Mouse (Mus musculus) hindbrain, embryonic 13.5 days (tissue): Measurements from ENCODE around the gene Tgoln1. TPM values are rescaled to one million over a fixed set of nuclear protein-coding genes. Genes with fewer than 3 reads are reported as not detected.
A peak's percentile ranks its signal among the peaks of the same experiment; 100 is the strongest.

Experiments used
- ATAC-seq: fragments of 200-750 bp; cut with Nextera tagmentation; 2 replicates; pipeline ENCODE4 v1.8.0; 2017; ENCODE audit warnings: moderate TSS enrichment; ENCODE audit not compliant: low FRiP score
- H3K27ac ChIP-seq: fragments of 300-500 bp; sonication (generic); 2 replicates; pipeline ENCODE4 v1.5.1; 2015; ENCODE audit warnings: inconsistent platforms, mild to moderate bottlenecking, moderate library complexity
- H3K27me3 ChIP-seq: fragments of 300-500 bp; sonication (generic); 2 replicates; pipeline ENCODE4 v1.6.1; 2015; ENCODE audit warnings: mild to moderate bottlenecking, inconsistent platforms
- H3K36me3 ChIP-seq: fragments of 300-500 bp; sonication (generic); 2 replicates; pipeline ENCODE4 v1.6.1; 2015; ENCODE audit warnings: mild to moderate bottlenecking, inconsistent platforms
- H3K4me1 ChIP-seq: fragments of 300-500 bp; sonication (generic); replicated peaks from 2 replicates; pipeline ENCODE4 v1.6.1; 2015; ENCODE audit warnings: inconsistent platforms
- H3K4me2 ChIP-seq: fragments of 300-500 bp; sonication (generic); 2 replicates; pipeline ENCODE4 v1.6.1; 2015; ENCODE audit warnings: inconsistent platforms, mild to moderate bottlenecking, moderate library complexity
- H3K4me3 ChIP-seq: fragments of 300-500 bp; sonication (generic); 2 replicates; pipeline ENCODE4 v1.5.1; 2015; ENCODE audit warnings: mild to moderate bottlenecking, inconsistent platforms
- H3K9ac ChIP-seq: fragments of 300-500 bp; sonication (generic); 2 replicates; pipeline ENCODE4 v1.6.1; 2015; ENCODE audit warnings: mild to moderate bottlenecking, inconsistent platforms
- H3K9me3 ChIP-seq: fragments of 300-500 bp; sonication (generic); 2 replicates; pipeline ENCODE4 v1.6.1; 2016; ENCODE audit warnings: inconsistent platforms
- WGBS: fragments of 180-500 bp; shearing (Covaris S2); methylation state at CpG from one replicate; pipeline ENCODE4 v1.1.7; 2015; 5-methylcytosine and 5-hydroxymethylcytosine counted together
- polyA plus RNA-seq: library from polyadenylated mRNA; unstranded; fragments of >200 nt; fragmentation: Nextera tagmentation; extraction: Ambion mirVana; gene quantifications from 2 replicates; pipeline ENCODE4 v1.2.1, GENCODE M21; 2015

The Tgoln1 gene
- polyA plus RNA-seq, 1 experiment from 2014 or later = 38.1 TPM

- Histone ChIP-seq H3K27ac (no peak overlapping the region), H3K4me3 (no peak overlapping the region), H3K9ac (no peak overlapping the region), H3K4me2 (no peak overlapping the region), H3K27me3 (no peaks in the 10 kb centered on the region), H3K4me1 (peaks cover 13% of the 10 kb centered on the region; the same call in 1 of the 2 replicates), H3K36me3 (no peaks in the 10 kb centered on the region), H3K9me3 (no peaks in the 10 kb centered on the region)
- ATAC-seq = peak; percentile 71
- WGBS = 69% methylated on average over 10 of the region's 10 CpGs
These were observed 30.6 kb upstream of the Tgoln1 start for GRCm38 (mm10) chr6:72647383-72647820.

GRCm38 (mm10) chr6:72645364-72645763 is 28.6 kb upstream of the Tgoln1 start:
- Histone ChIP-seq H3K36me3 (no peaks in the 10 kb centered on the region), H3K9ac (no peak overlapping the region), H3K4me1 (peaks cover 9% of the 10 kb centered on the region; the same call in 1 of the 2 replicates), H3K4me2 (no peak overlapping the region), H3K27ac (no peak overlapping the region), H3K9me3 (no peaks in the 10 kb centered on the region), H3K27me3 (no peaks in the 10 kb centered on the region), H3K4me3 (no peak overlapping the region)
- WGBS = 73% methylated on average over 7 of the region's 7 CpGs
- ATAC-seq = no peak

- Histone ChIP-seq H3K36me3 (no peaks in the 10 kb centered on the region), H3K9ac (no peak overlapping the region), H3K4me1 (peaks cover 7% of the 10 kb centered on the region; the same call in 1 of the 2 replicates), H3K27ac (no peak overlapping the region), H3K4me2 (no peak overlapping the region), H3K27me3 (no peaks in the 10 kb centered on the region), H3K9me3 (no peaks in the 10 kb centered on the region), H3K4me3 (no peak overlapping the region)
- WGBS = 89% methylated on average over 4 of the region's 4 CpGs
- ATAC-seq = no peak
These were observed 27.8 kb upstream of the Tgoln1 start for GRCm38 (mm10) chr6:72644576-72644975.

- H3K36me3 ChIP-seq = no peaks in the 10 kb centered on the region
- no peak overlapping the region for H3K27ac ChIP-seq
- no peaks in the 10 kb centered on the region for H3K27me3 ChIP-seq
- H3K9ac ChIP-seq = no peak overlapping the region
- no peak overlapping the region for H3K4me2 ChIP-seq
- ATAC-seq = no peak
- 86% methylated on average over 18 of the region's 18 CpGs for WGBS
- H3K9me3 ChIP-seq = no peaks in the 10 kb centered on the region
- H3K4me1 ChIP-seq = no peaks in the 10 kb centered on the region
- H3K4me3 ChIP-seq = no peak overlapping the region
These were observed 24.6 kb upstream of the Tgoln1 start for GRCm38 (mm10) chr6:72641218-72641954.

GRCm38 (mm10) chr6:72636940-72637339 is 20.1 kb upstream of the Tgoln1 start:
- ATAC-seq = no peak
- no peak overlapping the region for H3K4me3 ChIP-seq
- H3K9ac ChIP-seq = no peak overlapping the region
- H3K27me3 ChIP-seq = no peaks in the 10 kb centered on the region
- H3K27ac ChIP-seq = no peak overlapping the region
- 87% methylated on average over 3 of the region's 3 CpGs for whole genome bisulfite sequencing
- H3K4me1 ChIP-seq = 0 out of 2 replicates have a peak, but pooled peaks cover 2% of the 10 kb centered on the region
- no peaks in the 10 kb centered on the region for H3K9me3 ChIP-seq
- H3K36me3 ChIP-seq = no peaks in the 10 kb centered on the region
- H3K4me2 ChIP-seq = no peak overlapping the region

- Histone ChIP-seq H3K9ac (no peak overlapping the region), H3K4me1 (0 out of 2 replicates have a peak, but pooled peaks cover 2% of the 10 kb centered on the region), H3K4me2 (no peak overlapping the region), H3K9me3 (no peaks in the 10 kb centered on the region), H3K27me3 (no peaks in the 10 kb centered on the region), H3K4me3 (no peak overlapping the region), H3K27ac (no peak overlapping the region), H3K36me3 (no peaks in the 10 kb centered on the region)
- ATAC-seq = peak; percentile 37; the same call in 1 of the 2 replicates
- 48% methylated on average over 12 of the region's 12 CpGs for WGBS
These were observed 19.1 kb upstream of the Tgoln1 start for GRCm38 (mm10) chr6:72635760-72636431.

GRCm38 (mm10) chr6:72634311-72634710 is 17.5 kb upstream of the Tgoln1 start:
- WGBS = 71% methylated on average over 9 of the region's 10 CpGs
- no peaks in the 10 kb centered on the region for H3K27me3 ChIP-seq
- ATAC-seq = no peak
- H3K9me3 ChIP-seq = no peaks in the 10 kb centered on the region
- 0 out of 2 replicates have a peak, but pooled peaks cover 2% of the 10 kb centered on the region for H3K4me1 ChIP-seq
- H3K27ac ChIP-seq = no peak overlapping the region
- H3K9ac ChIP-seq = 0 out of 2 replicates have a peak overlapping the region, but pooled peaks have one; percentile 35
- peaks cover 5% of the 10 kb centered on the region; the same call in 1 of the 2 replicates for H3K36me3 ChIP-seq
- H3K4me2 ChIP-seq = no peak overlapping the region
- no peak overlapping the region for H3K4me3 ChIP-seq

GRCm38 (mm10) chr6:72631700-72632099 is 14.9 kb upstream of the Tgoln1 start:
- 0 out of 2 replicates have a peak, but pooled peaks cover 2% of the 10 kb centered on the region for H3K4me1 ChIP-seq
- ATAC-seq = no peak
- H3K9ac ChIP-seq = peak overlapping the region; percentile 39; the same call in 1 of the 2 replicates
- no peak overlapping the region for H3K4me2 ChIP-seq
- no peaks in the 10 kb centered on the region for H3K9me3 ChIP-seq
- H3K36me3 ChIP-seq = peaks cover 5% of the 10 kb centered on the region; the same call in 1 of the 2 replicates
- H3K27ac ChIP-seq = no peak overlapping the region
- H3K4me3 ChIP-seq = no peak overlapping the region
- no peaks in the 10 kb centered on the region for H3K27me3 ChIP-seq
- 77% methylated on average over 6 of the region's 6 CpGs for WGBS

- 91% methylated on average over 14 of the region's 14 CpGs for WGBS
- no peaks in the 10 kb centered on the region for H3K9me3 ChIP-seq
- H3K36me3 ChIP-seq = peaks cover 5% of the 10 kb centered on the region; the same call in 1 of the 2 replicates
- no peak overlapping the region for H3K27ac ChIP-seq
- H3K9ac ChIP-seq = no peak overlapping the region
- no peaks in the 10 kb centered on the region for H3K4me1 ChIP-seq
- no peaks in the 10 kb centered on the region for H3K27me3 ChIP-seq
- ATAC-seq = no peak
- no peak overlapping the region for H3K4me3 ChIP-seq
- no peak overlapping the region for H3K4me2 ChIP-seq
These were observed 14.2 kb upstream of the Tgoln1 start for GRCm38 (mm10) chr6:72630961-72631360.

GRCm38 (mm10) chr6:72630370-72630769 is 13.6 kb upstream of the Tgoln1 start:
- no peaks in the 10 kb centered on the region for H3K4me1 ChIP-seq

GRCm38 (mm10) chr6:72627276-72627675 is 10.5 kb upstream of the Tgoln1 start:
- Histone ChIP-seq H3K9ac (0 out of 2 replicates have a peak overlapping the region, but pooled peaks have one; percentile 5), H3K27ac (no peak overlapping the region), H3K36me3 (peaks cover 5% of the 10 kb centered on the region; the same call in 1 of the 2 replicates), H3K4me1 (no peaks in the 10 kb centered on the region), H3K27me3 (no peaks in the 10 kb centered on the region), H3K9me3 (no peaks in the 10 kb centered on the region), H3K4me3 (no peak overlapping the region), H3K4me2 (no peak overlapping the region)
- WGBS = 86% methylated on average over 16 of the region's 16 CpGs
- ATAC-seq = no peak

More at GRCm38 (mm10) chr6:72630370-72630769, 13.6 kb upstream of the Tgoln1 start:
- 100% methylated on average over 2 of the region's 2 CpGs for WGBS
- Histone ChIP-seq H3K9ac (no peak overlapping the region), H3K36me3 (peaks cover 5% of the 10 kb centered on the region; the same call in 1 of the 2 replicates), H3K4me3 (no peak overlapping the region), H3K9me3 (no peaks in the 10 kb centered on the region), H3K27ac (no peak overlapping the region), H3K27me3 (no peaks in the 10 kb centered on the region), H3K4me2 (no peak overlapping the region)
- no peak for ATAC-seq

GRCm38 (mm10) chr6:72626391-72626790 is 9.6 kb upstream of the Tgoln1 start:
- H3K4me1 ChIP-seq = no peaks in the 10 kb centered on the region
- H3K4me3 ChIP-seq = no peak overlapping the region
- ATAC-seq = no peak
- no peak overlapping the region for H3K27ac ChIP-seq
- no peaks in the 10 kb centered on the region for H3K27me3 ChIP-seq
- peaks cover 5% of the 10 kb centered on the region; the same call in 1 of the 2 replicates for H3K36me3 ChIP-seq
- no peak overlapping the region for H3K4me2 ChIP-seq
- no peak overlapping the region for H3K9ac ChIP-seq
- no peaks in the 10 kb centered on the region for H3K9me3 ChIP-seq
- WGBS = 89% methylated on average over 7 of the region's 7 CpGs
